Mouse (Mus musculus): Measurements from ENCODE around the gene Zscan26.

DNA sequence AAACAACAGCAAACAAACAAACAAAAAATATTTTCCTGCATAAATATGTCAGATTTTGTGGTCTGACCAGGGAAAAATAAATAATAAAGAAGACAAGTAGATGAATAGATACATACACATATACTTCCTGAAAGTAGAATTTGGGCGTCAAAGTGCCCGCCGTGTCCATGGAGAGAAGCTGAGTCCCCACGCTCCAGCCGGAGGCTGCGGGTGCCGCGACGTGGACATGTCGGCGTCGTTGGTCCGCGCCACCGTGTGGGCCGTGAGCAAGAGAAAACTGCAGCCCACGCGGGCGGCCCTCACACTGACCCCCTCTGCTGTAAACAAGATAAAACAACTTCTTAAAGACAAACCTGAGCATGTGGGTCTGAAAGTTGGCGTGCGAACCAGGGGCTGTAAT, 41.5 kb upstream of the Zscan26 start, which contains the start of gene AK157302:
- no peak for TF ChIP-seq TAL1 (conservative IDR thresholded peaks at IDR 0.05; ENCODE audit: low read depth, low read length)
- no peak for TF ChIP-seq CTCF (IDR thresholded peaks at IDR 0.05; ENCODE audit: low read depth, low read length)
- TF ChIP-seq GATA1 (IDR thresholded peaks at IDR 0.05; ENCODE audit: borderline replicate concordance, low read length): no peak
- no peak for TF ChIP-seq POLR2AphosphoS5 (IDR thresholded peaks at IDR 0.05; ENCODE audit: insufficient replicate concordance, low read depth, low read length)

All from G1E (cell line).